Mouse (Mus musculus): ENCODE results near the gene Gm17693. TPM values are rescaled to one million over a fixed set of nuclear protein-coding genes. Genes with fewer than 3 reads are reported as not detected.

Gene Gm17693
- not detected in 4 replicates for total RNA-seq (2023; ENCODE audit: inconsistent age)

GRCm38 (mm10) chrX:125705144-125705543 is at the start of gene Gm17693:
TSS of gene Gm17693 (plus strand) at chrX:125705444.

Measured in B cell, adult (primary cell).